Mouse (Mus musculus) cerebellum, adult 18-20 months (tissue): ENCODE measurements at regions not wholly inside any gene's neighbourhood (a gene's known extent, or its start where the extent isn't known, plus 50 kb on each side); places are given as distances from the start of the nearest gene placed in this dataset.

Source experiments
- DNase-seq, 2 experiments: peaks; one replicate each; pipeline ENCODE4 v3.0.0; 2021

DNA sequence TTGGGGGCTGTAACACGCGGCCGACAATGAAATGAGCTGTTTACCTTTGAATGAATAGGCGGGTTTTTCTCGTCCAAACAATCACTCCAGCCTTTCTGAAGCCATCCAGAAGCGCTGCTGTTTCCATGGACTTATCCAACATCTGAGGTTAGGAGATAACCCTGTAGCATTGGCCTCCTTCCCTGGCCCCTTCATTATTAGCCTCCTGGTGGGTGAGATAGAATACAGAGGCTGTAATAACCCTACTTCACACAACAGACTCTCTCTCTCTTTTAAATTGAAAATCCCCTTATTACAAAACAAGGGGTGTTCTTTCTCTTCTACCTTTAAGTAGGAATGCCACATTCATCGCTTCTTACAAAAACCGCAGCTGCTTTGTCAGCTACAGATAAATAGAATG is 646.8 kb downstream of the Nedd1 start:
- no peak for DNase-seq

GRCm38 (mm10) chr10:92074698-92075394 is 647.4 kb downstream of the Nedd1 start:
- DNase-seq = no peak

DNA sequence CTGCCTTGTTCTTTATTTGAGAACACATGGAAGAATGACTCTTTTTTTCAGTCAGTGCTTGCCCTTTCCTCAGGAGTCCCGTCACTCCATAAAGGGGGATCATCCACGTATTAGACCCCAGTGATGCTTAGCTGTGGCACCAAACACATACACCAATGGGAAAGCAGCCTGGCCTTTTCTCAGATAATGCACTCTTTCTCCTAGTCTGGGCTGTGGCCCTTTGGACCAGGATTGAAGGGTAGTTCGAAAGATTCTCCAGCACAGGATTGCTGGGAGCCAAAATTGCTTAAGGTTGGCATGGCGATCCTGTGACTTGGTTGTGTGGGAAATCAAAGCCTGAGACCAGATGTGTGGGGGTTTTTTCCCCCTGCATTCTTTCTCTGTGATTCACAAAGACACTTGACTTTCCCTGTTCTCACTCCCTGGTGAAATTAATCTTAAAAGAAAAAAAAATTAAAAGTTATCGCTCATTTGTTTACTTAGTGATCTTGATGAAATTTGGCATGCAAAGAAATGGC is 648.3 kb downstream of the Nedd1 start:
- no peak for DNase-seq

DNA sequence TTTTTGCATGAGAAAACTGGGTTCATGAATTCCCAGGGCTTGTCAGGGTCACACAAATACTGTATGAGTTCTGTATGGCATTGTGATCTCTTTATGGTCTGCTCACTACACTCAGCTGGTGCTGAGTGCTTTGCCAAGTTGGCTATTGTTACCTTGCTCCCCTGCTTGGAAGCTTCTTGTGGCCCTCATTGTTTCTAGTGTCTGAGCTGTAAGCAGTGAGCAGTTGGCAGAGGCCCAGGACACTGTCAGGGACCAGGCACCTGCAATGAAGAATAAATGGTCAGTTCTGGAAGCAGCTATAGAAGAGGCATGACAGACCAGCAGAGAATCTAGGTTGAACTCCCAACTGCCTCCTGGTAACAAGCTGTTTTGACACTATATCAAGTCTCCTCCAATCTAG is 677.4 kb downstream of the Nedd1 start:
- peak; percentile 30 to 38 for DNase-seq

GRCm38 (mm10) chr10:92036176-92036575 is 686.0 kb downstream of the Nedd1 start:
- DNase-seq = peak in 1 of 2 experiments; percentile 4

DNA sequence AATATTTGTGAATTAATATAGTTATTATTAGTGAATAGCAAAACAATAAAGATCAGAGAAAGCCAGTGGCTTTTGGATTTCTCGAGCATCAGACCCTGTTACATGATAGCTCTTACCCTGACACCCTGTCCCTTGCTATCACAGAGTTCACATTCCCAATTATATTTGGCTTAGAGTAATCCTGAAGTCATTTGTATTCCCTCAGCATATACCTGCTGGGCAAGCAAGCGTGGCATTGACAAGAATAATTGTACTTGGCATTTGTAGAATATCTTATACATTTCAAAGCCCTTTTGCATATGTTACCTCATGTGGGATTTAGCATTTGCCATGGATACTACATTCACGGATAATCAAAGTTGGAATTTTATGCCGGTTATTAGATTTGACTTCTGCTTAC is 692.0 kb downstream of the Nedd1 start:
- no peak for DNase-seq

- no peak for DNase-seq
Observed at GRCm38 (mm10) chr10:92024203-92024602, 698.0 kb downstream of the Nedd1 start.

GRCm38 (mm10) chr10:92021036-92021435 is 701.2 kb downstream of the Nedd1 start:
- no peak for DNase-seq

GRCm38 (mm10) chr10:92009551-92009950 is 712.7 kb downstream of the Nedd1 start:
- no peak for DNase-seq

- peak in 1 of 2 experiments; percentile 3 for DNase-seq
Observed at GRCm38 (mm10) chr10:92007891-92008290, 714.3 kb downstream of the Nedd1 start.

DNA sequence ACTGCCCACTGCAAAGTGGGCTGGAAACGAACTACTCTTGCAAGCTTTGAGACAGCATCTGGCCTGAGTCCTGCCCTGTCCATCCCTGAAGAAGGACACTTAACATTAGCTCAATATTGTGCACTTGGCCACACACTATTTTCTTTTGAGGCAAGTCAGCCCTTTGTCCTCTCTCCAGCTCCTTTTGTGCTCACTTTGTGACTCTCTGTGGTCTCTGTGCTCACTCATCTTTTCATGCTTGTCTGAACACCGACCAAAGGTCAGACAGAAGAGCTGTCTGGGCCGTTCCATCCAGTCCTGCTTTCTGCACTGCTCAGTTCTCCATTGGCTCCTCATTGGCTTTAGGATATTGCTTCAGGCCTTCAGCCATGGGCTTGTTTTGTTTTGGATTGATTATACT is 715.8 kb downstream of the Nedd1 start:
- no peak for DNase-seq

GRCm38 (mm10) chr10:91991040-91991439 is 731.2 kb downstream of the Nedd1 start:
- no peak for DNase-seq

DNA sequence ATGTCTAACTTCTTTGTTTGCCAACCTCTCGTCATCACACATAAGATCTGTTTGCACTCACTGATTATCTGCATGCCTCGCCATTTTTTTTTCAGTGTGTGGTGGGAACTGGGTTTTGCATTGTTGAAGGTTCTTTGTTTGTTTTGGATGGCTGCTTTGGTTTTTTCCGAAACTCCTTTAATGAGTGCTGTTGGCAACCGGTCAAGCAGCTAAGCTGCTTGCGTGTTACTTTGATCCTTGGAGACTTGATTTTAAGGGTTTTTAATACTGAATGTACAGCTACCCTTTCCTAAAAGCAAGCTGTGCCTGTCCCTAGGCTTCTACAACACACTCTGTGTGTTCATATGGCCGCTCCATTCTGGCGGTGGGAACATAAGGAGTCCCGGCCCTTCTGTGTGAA is 733.9 kb downstream of the Nedd1 start:
- no peak for DNase-seq

DNA sequence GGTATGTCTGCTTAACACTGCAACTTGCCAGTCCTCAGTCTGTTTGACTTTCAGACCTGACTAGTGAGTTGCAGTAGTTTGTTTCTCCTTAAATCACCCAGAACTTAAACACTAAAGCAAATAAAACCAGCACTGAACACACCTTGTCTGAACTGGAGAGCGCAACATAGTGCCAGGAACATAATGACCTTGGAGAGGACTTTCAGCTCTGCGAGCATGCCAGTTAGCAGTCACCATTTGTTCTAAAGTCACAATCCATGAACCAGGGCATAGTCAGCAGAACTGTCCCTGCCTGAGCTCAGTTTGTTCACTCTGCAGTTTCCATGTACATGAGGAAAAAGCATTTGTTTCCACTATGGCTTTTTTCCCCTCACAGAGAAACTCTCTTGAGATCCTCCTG is 742.4 kb downstream of the Nedd1 start:
- DNase-seq = no peak

DNA sequence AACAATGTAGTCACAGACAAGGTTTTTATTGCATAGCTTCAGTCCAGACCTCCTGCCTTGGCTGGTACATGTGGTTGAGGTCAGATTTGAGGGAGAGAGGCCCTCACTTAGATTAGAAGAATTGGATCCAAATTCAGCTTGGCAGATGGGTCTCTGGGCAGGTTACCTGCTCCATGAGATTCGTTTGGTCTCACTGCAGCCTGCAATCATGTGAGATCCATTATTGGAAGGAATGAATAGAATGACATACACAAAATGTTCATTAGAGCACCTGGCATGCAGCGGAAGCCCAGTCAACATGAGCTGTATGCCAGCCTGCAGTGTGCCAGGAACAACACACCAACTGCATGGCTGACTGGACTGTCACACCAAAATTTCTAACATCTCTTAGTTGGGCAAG is 750.3 kb downstream of the Nedd1 start:
- DNase-seq = no peak

DNA sequence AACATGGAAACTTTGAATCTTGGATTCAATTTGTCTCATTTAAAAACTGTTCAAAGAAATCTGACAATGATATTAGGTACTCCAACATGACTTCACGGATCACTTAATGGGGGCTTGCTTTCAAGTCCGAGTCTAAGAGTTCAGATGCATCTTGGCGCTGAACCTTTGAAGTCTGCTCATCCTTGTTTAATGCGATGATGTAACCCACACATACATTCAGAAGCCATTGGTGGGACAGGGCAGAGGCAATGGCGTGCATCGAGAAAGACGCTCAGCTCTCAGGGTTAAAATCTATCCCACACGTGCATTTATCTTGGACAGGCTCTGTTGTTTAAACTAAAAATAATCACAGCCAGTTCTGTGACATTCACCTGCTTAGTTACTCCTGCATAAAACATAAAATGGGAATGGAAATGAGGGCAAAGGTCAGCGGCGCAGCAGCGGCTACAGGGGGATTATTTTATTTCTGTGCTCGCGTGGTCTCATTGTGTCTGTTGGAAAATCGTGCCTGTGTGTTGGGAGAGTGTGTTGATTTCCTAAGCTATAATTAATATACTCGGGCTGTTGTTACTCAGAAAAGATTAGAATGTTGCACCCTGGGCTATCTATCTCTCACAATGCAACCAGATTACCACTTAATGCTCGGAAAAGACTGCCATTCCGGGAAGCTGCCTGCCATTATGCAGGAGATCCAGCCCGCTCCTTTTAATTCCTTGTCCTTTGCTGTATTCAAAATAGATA is 754.5 kb downstream of the Nedd1 start:
- DNase-seq = no peak

GRCm38 (mm10) chr10:91959734-91960492 is 762.3 kb downstream of the Nedd1 start:
- no peak for DNase-seq

DNA sequence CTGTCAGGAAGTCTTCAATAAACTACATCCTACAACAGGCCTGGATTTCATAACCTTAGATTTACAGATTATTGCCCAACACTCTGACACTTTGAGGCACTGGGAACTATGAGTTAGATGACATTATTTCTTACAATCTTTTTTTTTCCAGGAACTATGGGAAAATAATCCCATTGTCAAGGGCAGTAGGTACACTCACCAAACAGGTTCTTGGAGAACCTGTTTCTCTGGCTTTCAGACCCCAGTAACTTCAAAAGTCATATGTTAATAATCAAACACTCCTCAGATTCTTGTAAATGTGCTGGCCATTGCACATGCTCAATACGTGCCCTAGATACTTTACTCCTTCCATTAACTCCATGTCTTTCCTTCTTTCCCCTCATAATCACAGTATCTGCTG is 769.1 kb downstream of the Nedd1 start:
- DNase-seq = no peak

- no peak for DNase-seq
Observed at GRCm38 (mm10) chr10:91923626-91924025, 742.5 kb upstream of the Tmpo start.

DNA sequence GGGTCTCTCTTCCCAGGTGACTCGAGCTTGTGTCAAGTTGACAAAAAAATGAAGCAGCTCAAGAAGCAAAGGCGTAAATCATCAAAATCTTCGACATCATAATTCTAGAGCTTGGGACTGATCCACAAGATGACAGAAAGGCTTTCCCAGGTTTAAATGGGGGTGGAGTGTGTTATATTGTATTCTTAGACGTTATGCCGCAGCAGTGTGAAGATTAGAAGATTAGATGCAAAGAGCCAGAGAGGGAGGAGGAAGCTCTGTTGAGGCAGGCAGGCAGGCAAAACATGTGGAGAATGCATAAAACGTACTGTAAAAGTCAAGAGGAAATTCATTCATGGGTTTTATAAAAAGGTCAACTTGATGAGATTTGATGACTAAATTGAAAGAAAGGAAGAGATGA is 708.7 kb upstream of the Tmpo start:
- no peak for DNase-seq

DNA sequence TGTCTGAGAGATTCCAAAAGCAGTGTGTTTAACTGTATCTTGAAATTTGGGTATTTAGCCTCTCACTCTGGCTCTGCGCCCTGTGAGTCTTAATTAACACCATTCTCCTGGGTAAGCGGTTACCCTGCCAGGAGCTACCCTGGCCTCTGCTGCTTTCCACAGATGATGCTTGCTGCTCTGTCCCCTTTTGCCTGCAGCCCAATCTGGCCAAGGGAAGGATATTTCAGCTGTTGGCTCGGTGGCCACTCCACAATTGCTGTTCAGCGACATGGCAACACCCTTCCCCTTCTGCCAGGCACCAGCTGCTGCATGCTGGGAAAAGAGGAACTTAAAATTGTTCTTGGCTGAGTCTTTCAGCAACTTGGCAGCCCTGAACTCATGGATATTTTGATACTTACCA is 707.4 kb upstream of the Tmpo start:
- peak; percentile 2 for DNase-seq

DNA sequence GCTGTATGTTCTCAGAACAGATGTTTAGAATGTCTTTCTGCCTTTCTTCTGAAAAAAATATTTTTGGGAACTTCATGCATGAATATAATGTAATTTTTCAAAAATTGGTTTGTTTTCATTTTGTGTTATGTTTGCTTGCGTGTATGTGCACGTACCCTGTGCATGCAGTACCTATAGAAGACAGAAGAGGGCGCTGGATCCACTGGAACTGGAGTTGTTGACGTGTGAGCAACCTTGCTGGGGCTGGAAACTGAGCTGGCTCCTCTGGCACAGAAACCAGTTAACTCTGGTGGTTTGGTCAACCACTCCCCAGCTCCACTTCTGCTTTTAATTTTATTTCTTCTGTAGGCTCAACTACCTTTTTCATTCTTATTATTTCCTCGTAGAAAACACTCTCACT is 702.0 kb upstream of the Tmpo start:
- no peak for DNase-seq

GRCm38 (mm10) chr10:91882481-91882880 is 701.4 kb upstream of the Tmpo start:
- DNase-seq = no peak
